ENCODE assay signal across 8 mouse cellular contexts in genomic region chr2:118813981-118814836, GRCm38 (mm10). TPM values are rescaled to one million over a fixed set of nuclear protein-coding genes. Genes with fewer than 3 reads are reported as not detected.
DNase-seq lines count a peak whose midpoint lies in the region; ATAC-seq lines count a peak whose summit lies in the region.

Knstrn (plus strand) TSS chr2:118814003.

- no peaks in the 10 kb centered on the region for H3K36me3 ChIP-seq in hindbrain, embryonic 14.5 days (replicated peaks; ENCODE audit: control insufficient read depth, insufficient read depth)

- peak within 1 kb of the TSS; percentile 76 for H3K4me2 ChIP-seq in hindbrain, embryonic 14.5 days (replicated peaks)

- no peak within 1 kb of the TSS for H3K27ac ChIP-seq in hindbrain, embryonic 14.5 days

- DNase-seq in T-cell, adult 2 months (ENCODE audit: low spot score) = peak; percentile 88
- DNase-seq in cerebellum, postnatal 25 days = peak; percentile 84 to 90
- peak; percentile 65 to 75 for DNase-seq in frontal cortex, postnatal 25 days (ENCODE audit: low spot score in 2 of 2)
- peak; percentile 94 for DNase-seq in hindbrain, embryonic 14.5 days (ENCODE audit: low spot score)
- peak; percentile 63 to 79 for DNase-seq in layer of hippocampus, postnatal 25 days (ENCODE audit: extremely low spot score in 1 of 2, low spot score in 1 of 2)
- DNase-seq in lung, postnatal 25 days (ENCODE audit: low spot score) = peak; percentile 91
- peak; percentile 64 for DNase-seq in retina, adult 2 months (ENCODE audit: low read depth, low spot score)
- DNase-seq in thymus, postnatal 25 days = peak; percentile 84

- H3K4me1 ChIP-seq in hindbrain, embryonic 14.5 days (replicated peaks; ENCODE audit: control insufficient read depth, insufficient read depth, low read length) = peaks cover 4% of the 10 kb centered on the region; the same call in 1 of the 2 replicates

- H3K9ac ChIP-seq in hindbrain, embryonic 14.5 days = peak within 1 kb of the TSS; percentile 44; the same call in 1 of the 2 replicates

- H3K27me3 ChIP-seq in hindbrain, embryonic 14.5 days (ENCODE audit: control insufficient read depth, insufficient read depth, low read length) = no peaks in the 10 kb centered on the region

- under 1% methylated on average over 49 of the region's 49 CpGs for WGBS in hindbrain, embryonic 14.5 days

- H3K4me3 ChIP-seq in hindbrain, embryonic 14.5 days (replicated peaks; ENCODE audit: low read length) = peak within 1 kb of the TSS; percentile 55

- no peaks in the 10 kb centered on the region for H3K9me3 ChIP-seq in hindbrain, embryonic 14.5 days (ENCODE audit: control insufficient read depth, low read length)

- peak; percentile 93 for ATAC-seq in hindbrain, embryonic 14.5 days (ENCODE audit: low FRiP score)

RNA-seq across cellular contexts. Expression of gene Knstrn, which starts in this region (rescaled TPM):
- 16.1 and 25.1 TPM in 2 replicates for polyA plus RNA-seq in hindbrain, embryonic 14.5 days (2014; fragmentation: Nextera tagmentation; extraction: Ambion mirVana)
- 1 to 10 TPM; 1.7 to 2.1 TPM for total RNA-seq in layer of hippocampus, postnatal 25 days (2021)
